Mouse (Mus musculus) forebrain, embryonic 14.5 days (tissue): ENCODE measurements at regions not wholly inside any gene's neighbourhood (a gene's known extent, or its start where the extent isn't known, plus 50 kb on each side); places are given as distances from the start of the nearest gene placed in this dataset.

Experiments
- ATAC-seq: fragments of 200-750 bp; cut with Nextera tagmentation; 2 replicates; pipeline ENCODE4 v1.8.0; 2017; ENCODE audit warnings: mild to moderate bottlenecking, moderate library complexity
- DNase-seq: peaks from one replicate; pipeline ENCODE4 v3.0.0-alpha.2; 2015; ENCODE audit warnings: low spot score
- H3K27ac ChIP-seq: fragments of 300-500 bp; sonication (generic); 2 replicates; pipeline ENCODE4 v1.5.1; 2014; ENCODE audit warnings: low read depth, mild to moderate bottlenecking, control low read depth, low read length, moderate library complexity
- H3K27me3 ChIP-seq: fragments of 300-500 bp; sonication (generic); replicated peaks from 2 replicates; pipeline ENCODE4 v1.6.1; 2014; ENCODE audit warnings: low read length, control low read depth, mixed read lengths; ENCODE audit not compliant: control insufficient read depth, insufficient read depth
- H3K36me3 ChIP-seq: fragments of 300-500 bp; sonication (generic); 2 replicates; pipeline ENCODE4 v1.6.1; 2014; ENCODE audit warnings: low read length, control low read depth; ENCODE audit not compliant: control insufficient read depth, insufficient read depth
- H3K4me1 ChIP-seq: fragments of 300-500 bp; sonication (generic); 2 replicates; pipeline ENCODE4 v1.6.1; 2014; ENCODE audit warnings: antibody characterized with exemption, low read length, control low read depth; ENCODE audit not compliant: control insufficient read depth, insufficient read depth
- H3K4me2 ChIP-seq: fragments of 300-500 bp; sonication (generic); 2 replicates; pipeline ENCODE4 v1.6.1; 2014; ENCODE audit warnings: mild to moderate bottlenecking, control low read depth, low read length
- H3K4me3 ChIP-seq: fragments of 300-500 bp; sonication (generic); 2 replicates; pipeline ENCODE4 v1.5.1; 2014; ENCODE audit warnings: low read depth, low read length, control low read depth
- H3K9ac ChIP-seq: fragments of 300-500 bp; sonication (generic); 2 replicates; pipeline ENCODE4 v1.6.1; 2014; ENCODE audit warnings: mild to moderate bottlenecking, low read length, control low read depth, moderate library complexity
- H3K9me3 ChIP-seq: fragments of 300-500 bp; sonication (generic); replicated peaks from 2 replicates; pipeline ENCODE4 v1.6.1; 2016; ENCODE audit warnings: low read length, control low read depth, mixed read lengths; ENCODE audit not compliant: control insufficient read depth
- WGBS: fragments of 180-500 bp; shearing (Covaris S2); extraction: QIAGEN DNeasy Blood & Tissue Kit; methylation state at CpG from one replicate; pipeline ENCODE4 v1.1.7; 2014; 5-methylcytosine and 5-hydroxymethylcytosine counted together

DNA sequence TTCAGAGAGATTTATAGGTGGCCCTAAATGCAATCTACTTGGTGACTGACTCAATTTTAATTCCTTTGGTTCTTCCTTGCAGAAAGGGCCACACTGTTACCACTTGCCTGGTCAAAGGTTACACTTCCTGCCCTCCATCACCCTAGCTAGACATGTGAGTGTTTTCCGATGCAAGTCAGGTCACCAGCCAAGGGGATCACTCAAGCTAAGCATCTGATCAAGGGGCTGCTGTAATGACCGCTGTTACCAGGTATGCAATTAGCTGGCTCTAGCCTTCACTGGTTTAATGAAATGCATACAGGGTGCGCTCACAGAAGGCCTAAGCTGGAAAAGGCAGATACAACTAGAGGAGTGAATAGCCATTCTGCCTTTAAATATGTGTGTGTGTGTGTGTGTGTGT, 105.1 kb downstream of the Mtx2 start:
- Histone ChIP-seq H3K9ac (no peak overlapping the region), H3K4me3 (no peak overlapping the region), H3K9me3 (no peaks in the 10 kb centered on the region), H3K4me1 (no peaks in the 10 kb centered on the region), H3K36me3 (no peaks in the 10 kb centered on the region), H3K27ac (no peak overlapping the region), H3K4me2 (no peak overlapping the region), H3K27me3 (no peaks in the 10 kb centered on the region)
- DNase-seq (no peak), ATAC-seq (no peak)
- WGBS: 72% methylated on average over 3 of the region's 3 CpGs

DNA sequence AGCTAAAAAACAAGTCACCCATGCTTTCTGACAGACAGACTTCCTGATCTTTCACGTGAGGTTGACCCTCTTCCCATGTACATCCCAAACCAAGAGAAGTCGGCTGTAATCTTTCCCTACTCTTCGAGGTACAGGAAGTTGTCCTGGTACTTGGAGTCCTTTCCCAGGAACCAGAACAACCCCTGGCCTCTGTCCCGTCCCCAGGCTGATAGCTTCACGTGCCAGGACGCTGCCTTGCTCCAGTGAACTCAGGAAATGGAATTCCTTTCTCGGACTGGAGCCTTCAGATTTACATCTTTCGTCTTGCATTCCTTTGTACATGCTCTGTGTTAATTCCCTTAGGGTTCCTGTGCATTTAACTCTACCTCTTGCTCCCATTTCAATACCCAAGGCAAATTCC, 107.6 kb downstream of the Mtx2 start:
- Histone ChIP-seq H3K4me2 (no peak overlapping the region), H3K36me3 (no peaks in the 10 kb centered on the region), H3K4me1 (no peaks in the 10 kb centered on the region), H3K27me3 (no peaks in the 10 kb centered on the region), H3K27ac (no peak overlapping the region), H3K9ac (no peak overlapping the region), H3K9me3 (no peaks in the 10 kb centered on the region), H3K4me3 (no peak overlapping the region)
- ATAC-seq: no peak
- no peak for DNase-seq
- 46% methylated on average over 8 of the region's 8 CpGs for WGBS

DNA sequence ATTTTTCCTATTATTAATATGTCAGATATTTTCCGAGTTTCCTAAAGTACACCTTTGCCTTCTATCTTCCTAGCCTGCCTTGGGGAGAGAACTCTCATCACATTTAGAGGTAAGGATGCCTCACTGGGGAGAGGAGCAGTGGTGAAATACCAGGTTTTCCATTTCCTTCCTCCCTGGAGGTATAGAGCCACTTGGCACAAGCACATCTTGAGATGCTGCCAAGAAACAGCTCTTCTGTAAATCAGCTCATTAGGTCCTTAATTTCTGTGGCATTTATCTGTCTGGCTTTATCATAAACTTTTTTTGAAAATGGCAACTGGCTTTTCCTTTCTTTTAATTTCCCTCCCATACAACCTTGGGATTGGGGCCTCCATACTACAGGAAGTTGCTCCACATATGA, 108.2 kb downstream of the Mtx2 start:
- H3K4me3 ChIP-seq: no peak overlapping the region
- no peaks in the 10 kb centered on the region for H3K9me3 ChIP-seq
- ATAC-seq: no peak
- H3K4me1 ChIP-seq: no peaks in the 10 kb centered on the region
- no peaks in the 10 kb centered on the region for H3K36me3 ChIP-seq
- H3K4me2 ChIP-seq: no peak overlapping the region
- H3K27ac ChIP-seq: no peak overlapping the region
- DNase-seq: peak; percentile 62
- 90% methylated on average over 1 of the region's 1 CpGs for WGBS
- H3K27me3 ChIP-seq: no peaks in the 10 kb centered on the region
- H3K9ac ChIP-seq: no peak overlapping the region

DNA sequence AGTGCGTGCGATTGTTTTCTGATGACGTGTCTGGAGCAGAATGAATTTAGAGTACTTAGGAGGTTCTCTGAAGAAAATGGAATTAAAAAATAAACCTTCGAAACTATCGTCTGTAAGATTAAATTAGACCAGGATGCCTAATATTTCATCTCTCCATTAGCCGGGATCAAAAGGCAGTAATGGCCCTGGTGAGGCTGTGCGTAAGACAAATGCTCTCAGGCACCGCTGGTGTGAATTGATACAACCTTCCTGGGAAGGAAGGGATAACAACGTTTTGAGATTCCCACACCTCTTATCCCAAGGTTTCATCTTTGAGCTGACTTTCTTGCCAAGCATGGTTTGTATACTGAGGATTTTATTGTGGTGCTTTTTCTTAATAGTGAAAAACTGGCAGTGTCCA, 113.1 kb downstream of the Mtx2 start:
- H3K4me3 ChIP-seq: no peak overlapping the region
- ATAC-seq (no peak), DNase-seq (no peak)
- no peaks in the 10 kb centered on the region for H3K9me3 ChIP-seq
- no peak overlapping the region for H3K4me2 ChIP-seq
- WGBS: 70% methylated on average over 9 of the region's 9 CpGs
- H3K36me3 ChIP-seq: no peaks in the 10 kb centered on the region
- no peak overlapping the region for H3K9ac ChIP-seq
- no peak overlapping the region for H3K27ac ChIP-seq
- no peaks in the 10 kb centered on the region for H3K27me3 ChIP-seq
- H3K4me1 ChIP-seq: no peaks in the 10 kb centered on the region

DNA sequence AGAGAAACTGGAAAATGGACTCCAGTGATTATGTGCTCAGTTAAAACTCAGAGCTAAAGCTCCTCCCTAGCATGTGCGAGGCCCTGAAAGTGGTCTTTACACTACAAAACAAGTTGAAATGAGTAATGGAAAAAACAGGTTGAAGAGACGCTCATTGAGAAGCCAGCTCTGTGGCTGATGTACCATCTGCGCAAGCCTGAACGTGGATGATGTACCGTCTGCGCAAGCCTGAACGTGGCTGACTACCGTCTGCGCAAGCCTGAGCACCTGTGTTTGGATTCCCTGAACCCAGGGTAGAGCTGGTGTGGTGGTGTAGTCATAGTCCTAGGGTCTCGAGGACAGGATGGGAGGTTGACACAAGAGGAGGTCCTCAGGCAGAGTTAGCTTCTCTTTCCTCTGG, 116.4 kb downstream of the Mtx2 start:
- H3K9ac ChIP-seq: no peak overlapping the region
- no peak overlapping the region for H3K4me3 ChIP-seq
- ATAC-seq (no peak), DNase-seq (no peak)
- no peaks in the 10 kb centered on the region for H3K36me3 ChIP-seq
- H3K9me3 ChIP-seq: no peaks in the 10 kb centered on the region
- H3K4me1 ChIP-seq: no peaks in the 10 kb centered on the region
- no peaks in the 10 kb centered on the region for H3K27me3 ChIP-seq
- WGBS: 88% methylated on average over 10 of the region's 10 CpGs
- no peak overlapping the region for H3K27ac ChIP-seq
- H3K4me2 ChIP-seq: no peak overlapping the region

DNA sequence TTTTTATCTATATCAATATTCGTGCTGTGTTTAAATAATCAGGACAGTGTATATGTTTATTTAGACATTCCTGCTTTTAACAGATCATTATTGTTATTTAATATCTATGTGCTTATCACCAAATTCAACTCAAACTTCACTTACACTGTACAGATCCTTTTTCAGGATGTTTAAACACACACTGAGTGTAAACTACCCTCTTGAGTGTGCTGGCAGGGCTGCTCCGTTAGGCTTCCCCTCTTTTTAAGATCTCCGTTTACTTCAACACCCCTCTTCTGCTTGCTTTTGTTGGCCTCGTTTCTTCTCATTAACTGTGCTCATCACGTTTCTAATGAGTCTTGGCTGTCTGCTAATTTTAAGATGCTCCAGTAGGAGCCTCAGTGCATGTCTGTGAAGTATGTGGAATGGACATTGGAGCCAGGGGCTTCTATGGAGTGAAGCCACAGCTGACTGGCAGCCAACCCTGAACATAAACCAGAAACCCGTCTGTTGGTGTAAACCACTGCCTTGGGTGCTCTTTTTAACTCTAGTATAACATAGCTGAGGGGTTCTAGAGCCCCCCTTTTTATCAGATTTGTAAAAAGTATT, 117.1 kb downstream of the Mtx2 start:
- Histone ChIP-seq H3K27me3 (no peaks in the 10 kb centered on the region), H3K9me3 (no peaks in the 10 kb centered on the region), H3K36me3 (no peaks in the 10 kb centered on the region), H3K4me3 (no peak overlapping the region), H3K27ac (no peak overlapping the region), H3K4me2 (no peak overlapping the region), H3K9ac (no peak overlapping the region), H3K4me1 (no peaks in the 10 kb centered on the region)
- DNase-seq (peak; percentile 57), ATAC-seq (peak; percentile 20; the same call in 1 of the 2 replicates)
- WGBS: 42% methylated on average over 6 of the region's 6 CpGs

DNA sequence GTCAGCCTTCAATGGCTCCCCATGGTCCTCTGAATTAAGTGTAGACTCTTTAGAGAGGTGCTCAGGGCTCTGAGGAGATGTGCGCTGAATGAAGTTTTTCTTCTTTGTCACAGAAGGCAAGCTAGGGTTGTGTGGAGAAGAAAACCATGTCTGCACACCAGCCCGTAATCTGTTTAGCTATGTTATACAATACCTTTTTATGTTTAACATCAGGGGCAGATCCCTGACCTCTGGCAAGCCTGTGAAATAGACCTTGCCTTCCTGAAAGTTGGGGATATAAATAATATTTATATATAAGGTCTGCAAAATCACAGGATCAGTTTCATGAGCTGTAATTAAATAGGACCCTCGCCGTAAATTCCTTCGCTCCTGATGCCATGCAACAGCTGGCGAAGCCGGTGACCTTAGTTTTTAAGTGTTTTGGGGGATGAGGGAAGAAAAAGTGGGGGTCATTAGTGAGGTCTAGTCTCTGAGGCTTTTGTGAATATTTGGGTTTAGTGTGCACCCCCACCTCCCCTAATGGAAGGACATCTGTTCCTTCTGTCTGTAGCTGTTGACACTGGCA, 119.7 kb downstream of the Mtx2 start:
- Histone ChIP-seq H3K27ac (no peak overlapping the region), H3K9ac (no peak overlapping the region), H3K36me3 (no peaks in the 10 kb centered on the region), H3K27me3 (no peaks in the 10 kb centered on the region), H3K4me2 (no peak overlapping the region), H3K4me1 (no peaks in the 10 kb centered on the region), H3K9me3 (no peaks in the 10 kb centered on the region), H3K4me3 (no peak overlapping the region)
- DNase-seq (no peak), ATAC-seq (no peak)
- 85% methylated on average over 7 of the region's 7 CpGs for WGBS

DNA sequence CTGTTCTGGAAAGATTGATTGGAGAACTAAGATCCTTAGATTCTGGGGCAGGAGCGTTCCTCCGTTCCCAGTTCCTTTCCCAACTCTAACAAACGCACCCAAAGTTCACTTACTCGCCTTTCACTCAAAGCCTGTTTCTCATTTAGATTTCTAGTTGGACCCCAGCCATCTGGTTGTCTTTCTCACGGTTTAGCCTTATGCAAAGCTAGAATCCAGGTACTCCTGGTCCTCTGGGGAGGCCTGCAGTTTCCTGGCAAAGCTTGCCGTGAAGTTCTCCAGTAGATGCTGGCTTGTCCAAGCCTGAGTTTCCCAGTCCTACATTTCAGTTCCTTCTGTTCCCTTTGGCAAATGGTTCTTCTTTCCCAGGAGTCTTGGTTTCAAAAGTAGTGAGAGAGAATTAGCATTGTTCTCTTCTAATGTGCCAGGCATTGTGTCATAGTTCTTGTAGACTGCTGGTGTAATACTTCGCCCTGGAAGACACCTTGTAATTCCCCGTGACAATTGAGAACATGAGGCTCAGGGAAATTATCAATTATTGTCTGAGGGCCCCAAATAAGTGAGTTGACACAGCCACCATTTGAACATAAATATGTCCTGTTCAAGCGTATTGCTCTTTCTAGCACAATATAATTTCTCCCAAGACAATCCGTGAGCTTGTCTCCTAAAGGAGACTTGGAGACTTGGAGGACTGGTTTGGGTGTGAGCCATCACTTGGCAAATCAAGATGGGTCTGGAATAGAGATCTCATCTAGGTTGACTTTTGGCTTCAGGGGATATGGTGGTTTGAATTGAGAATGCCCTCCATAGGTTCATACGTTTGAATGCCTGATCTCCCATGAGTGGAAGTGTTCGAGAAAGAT, 126.0 kb downstream of the Mtx2 start:
- DNase-seq (no peak), ATAC-seq (no peak)

DNA sequence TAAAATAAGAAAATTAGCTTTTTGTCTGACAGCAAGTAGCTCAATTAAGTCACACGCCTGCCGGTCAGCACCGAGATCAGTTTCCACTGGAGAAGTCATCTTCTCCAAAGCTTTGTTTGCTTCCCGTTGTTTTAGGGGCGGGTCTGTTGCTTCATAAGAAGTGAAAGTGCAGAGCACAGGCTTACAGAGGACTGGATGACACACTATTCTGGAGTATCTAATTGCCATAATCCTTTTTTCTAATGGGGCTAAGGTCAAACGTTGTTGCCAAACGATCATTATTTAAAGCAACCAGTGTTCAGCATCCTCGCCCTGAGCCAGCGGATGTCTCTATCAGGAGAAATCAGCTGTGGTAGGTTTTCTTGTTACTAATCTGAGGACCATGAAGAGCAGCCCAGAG, 128.5 kb downstream of the Mtx2 start:
- H3K4me2 ChIP-seq: no peak overlapping the region
- H3K9me3 ChIP-seq: no peaks in the 10 kb centered on the region
- H3K9ac ChIP-seq: no peak overlapping the region
- ATAC-seq: no peak
- H3K4me3 ChIP-seq: no peak overlapping the region
- no peaks in the 10 kb centered on the region for H3K4me1 ChIP-seq
- H3K36me3 ChIP-seq: no peaks in the 10 kb centered on the region
- DNase-seq: no peak
- WGBS: 66% methylated on average over 9 of the region's 9 CpGs
- H3K27ac ChIP-seq: no peak overlapping the region
- H3K27me3 ChIP-seq: no peaks in the 10 kb centered on the region

More for the DNA sequence above, 126.0 kb downstream of the Mtx2 start:
- WGBS: 85% methylated on average over 12 of the region's 12 CpGs
- Histone ChIP-seq H3K4me3 (no peak overlapping the region), H3K4me1 (no peaks in the 10 kb centered on the region), H3K4me2 (no peak overlapping the region), H3K27me3 (no peaks in the 10 kb centered on the region), H3K27ac (no peak overlapping the region), H3K9ac (no peak overlapping the region), H3K36me3 (no peaks in the 10 kb centered on the region), H3K9me3 (no peaks in the 10 kb centered on the region)
